Mouse (Mus musculus): ENCODE measurements at regions not wholly inside any gene's neighbourhood (a gene's known extent, or its start where the extent isn't known, plus 50 kb on each side); places are given as distances from the start of the nearest gene placed in this dataset.
A peak's percentile ranks its signal among the peaks of the same experiment; 100 is the strongest.

DNA sequence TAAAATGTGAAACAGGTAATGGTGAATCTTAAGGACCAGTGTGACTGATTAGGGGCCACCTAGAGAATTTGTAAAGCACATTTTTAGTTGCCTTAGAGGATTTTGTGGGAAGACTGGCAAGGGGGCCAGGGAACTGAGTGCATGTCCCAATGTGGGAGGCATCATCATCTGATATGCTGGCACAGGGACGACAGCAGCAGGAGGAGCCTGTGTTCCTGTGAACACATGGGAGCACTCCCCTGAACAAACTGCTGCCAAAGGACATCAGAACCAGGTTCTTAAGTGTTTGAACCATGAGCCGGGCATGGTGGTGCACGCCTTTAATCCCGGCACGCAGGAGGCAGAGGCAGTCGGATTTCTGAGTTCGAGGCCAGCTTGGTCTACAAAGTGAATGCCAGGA, 723.4 kb upstream of the 4930444P10Rik start:
- 89% methylated on average over 7 of the region's 7 CpGs for WGBS (ENCODE audit: insufficient replicate concordance)
- H3K27ac ChIP-seq (ENCODE audit: low read depth), result no peak overlapping the region

DNA sequence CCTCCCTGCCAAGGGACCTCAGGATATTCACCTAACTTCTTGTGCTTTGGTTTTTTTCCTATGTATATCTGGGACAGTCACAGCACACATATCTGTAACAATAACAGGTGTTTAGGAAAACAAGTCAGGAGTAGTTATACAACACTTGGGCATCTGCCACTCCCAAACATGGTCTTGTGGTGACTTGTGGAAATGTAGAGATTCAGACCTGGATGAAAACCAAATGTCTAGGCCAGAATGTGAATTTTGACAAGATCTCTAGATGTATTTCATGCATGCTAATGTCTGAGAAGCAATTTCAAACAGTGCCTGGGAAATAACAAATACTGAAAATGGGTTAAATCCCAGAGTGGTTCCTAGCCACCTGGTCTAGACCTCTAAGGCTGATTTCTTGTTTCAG, 722.6 kb upstream of the 4930444P10Rik start:
- Histone ChIP-seq H3K4me2 (ENCODE audit: low read depth, low read length) (no peak overlapping the region), H3K9me3 (ENCODE audit: low read length) (no peaks in the 10 kb centered on the region), H3K27ac (ENCODE audit: low read depth) (no peak overlapping the region), H3K4me3 (ENCODE audit: low read depth, low read length) (no peak overlapping the region), H3K4me1 (ENCODE audit: insufficient read depth) (no peaks in the 10 kb centered on the region), H3K36me3 (replicated peaks; ENCODE audit: insufficient read depth, low read length) (no peaks in the 10 kb centered on the region), H3K9ac (replicated peaks) (no peak overlapping the region), H3K27me3 (ENCODE audit: insufficient read depth, low read length) (no peaks in the 10 kb centered on the region)
- TF ChIP-seq EP300 (IDR thresholded peaks at IDR 0.05; ENCODE audit: low read depth), result no peak
- no peak for TF ChIP-seq CTCF (IDR thresholded peaks at IDR 0.05; ENCODE audit: low read depth)
- DNase-seq (no peak), ATAC-seq (no peak)

More for the DNA sequence above, 723.4 kb upstream of the 4930444P10Rik start:
- Histone ChIP-seq H3K27me3 (ENCODE audit: insufficient read depth, low read length) (no peaks in the 10 kb centered on the region), H3K9ac (replicated peaks) (no peak overlapping the region), H3K36me3 (replicated peaks; ENCODE audit: insufficient read depth, low read length) (no peaks in the 10 kb centered on the region), H3K4me3 (ENCODE audit: low read depth, low read length) (no peak overlapping the region), H3K9me3 (ENCODE audit: low read length) (no peaks in the 10 kb centered on the region), H3K4me2 (ENCODE audit: low read depth, low read length) (no peak overlapping the region), H3K4me1 (ENCODE audit: insufficient read depth) (no peaks in the 10 kb centered on the region)
- TF ChIP-seq EP300 (IDR thresholded peaks at IDR 0.05; ENCODE audit: low read depth), result no peak
- no peak for TF ChIP-seq CTCF (IDR thresholded peaks at IDR 0.05; ENCODE audit: low read depth)
- DNase-seq (no peak), ATAC-seq (no peak)

DNA sequence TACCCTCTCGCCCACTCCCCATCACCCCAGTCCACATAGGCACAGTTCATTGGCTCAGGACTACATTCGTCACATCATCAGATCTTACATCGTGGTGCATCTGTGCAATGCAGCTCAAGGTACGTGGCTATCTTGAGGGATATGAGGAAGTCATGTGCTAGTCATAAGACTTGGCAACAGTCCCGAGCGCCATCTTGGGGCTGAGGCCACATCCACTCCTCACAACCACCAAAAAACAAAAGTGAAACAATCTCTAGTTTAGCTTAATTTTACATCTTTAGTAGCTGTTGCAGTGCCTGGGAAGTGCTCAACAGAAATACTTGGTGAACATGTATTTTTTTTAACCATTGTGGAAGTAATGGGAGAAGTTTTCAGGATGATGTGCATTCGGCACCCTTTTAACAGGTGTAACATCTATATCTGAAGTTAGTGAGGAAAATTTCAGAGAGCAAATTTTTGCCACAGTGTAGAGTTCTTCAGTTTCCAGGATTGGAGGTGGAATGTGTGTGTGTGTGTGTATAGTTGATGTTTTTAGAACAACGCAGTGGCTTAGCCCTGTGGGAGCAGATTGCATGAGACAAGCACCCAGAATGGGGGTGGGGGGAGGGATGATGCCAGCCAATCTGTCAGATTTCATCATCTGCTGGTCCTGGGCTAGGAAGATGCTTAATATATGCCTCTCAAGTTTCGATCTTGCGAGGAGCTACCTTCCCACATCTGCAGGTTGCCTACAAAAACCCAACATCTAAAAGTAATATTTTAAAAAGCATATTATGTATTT, 716.4 kb upstream of the 4930444P10Rik start:
- Histone ChIP-seq H3K4me3 (ENCODE audit: low read depth, low read length) (no peak overlapping the region), H3K27me3 (ENCODE audit: insufficient read depth, low read length) (no peaks in the 10 kb centered on the region), H3K4me1 (ENCODE audit: insufficient read depth) (no peaks in the 10 kb centered on the region), H3K9me3 (ENCODE audit: low read length) (no peaks in the 10 kb centered on the region), H3K4me2 (ENCODE audit: low read depth, low read length) (no peak overlapping the region), H3K9ac (replicated peaks) (no peak overlapping the region), H3K27ac (ENCODE audit: low read depth) (no peak overlapping the region), H3K36me3 (replicated peaks; ENCODE audit: insufficient read depth, low read length) (no peaks in the 10 kb centered on the region)
- TF ChIP-seq CTCF (IDR thresholded peaks at IDR 0.05; ENCODE audit: low read depth) (no peak), EP300 (IDR thresholded peaks at IDR 0.05; ENCODE audit: low read depth) (no peak)
- DNase-seq (no peak), ATAC-seq (no peak)
- WGBS (ENCODE audit: insufficient replicate concordance), result 79% methylated on average over 10 of the region's 10 CpGs

DNA sequence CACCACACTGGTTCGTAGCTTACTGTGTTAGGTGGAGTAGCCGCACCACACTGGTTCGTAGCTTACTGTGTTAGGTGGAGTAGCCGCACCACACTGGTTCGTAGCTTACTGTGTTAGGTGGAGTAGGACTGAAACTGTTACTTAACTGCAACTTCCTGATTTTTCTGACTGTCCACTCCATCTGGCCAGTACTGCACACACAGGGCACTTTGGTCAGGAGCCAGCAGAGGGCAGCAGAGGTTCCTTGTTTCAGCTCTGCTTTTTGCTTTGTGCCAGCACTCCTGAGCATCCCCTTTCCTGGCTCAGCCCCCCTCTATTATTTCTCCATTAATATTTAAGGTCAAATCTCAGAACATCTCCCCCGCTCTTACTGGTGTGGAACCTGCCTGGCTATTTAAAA, 705.2 kb upstream of the 4930444P10Rik start:
- WGBS (ENCODE audit: insufficient replicate concordance), result 63% methylated on average over 6 of the region's 6 CpGs
- Histone ChIP-seq H3K4me1 (ENCODE audit: insufficient read depth) (no peaks in the 10 kb centered on the region), H3K27me3 (ENCODE audit: insufficient read depth, low read length) (no peaks in the 10 kb centered on the region), H3K36me3 (replicated peaks; ENCODE audit: insufficient read depth, low read length) (no peaks in the 10 kb centered on the region), H3K4me2 (ENCODE audit: low read depth, low read length) (no peak overlapping the region), H3K9ac (replicated peaks) (no peak overlapping the region), H3K9me3 (ENCODE audit: low read length) (no peaks in the 10 kb centered on the region), H3K4me3 (ENCODE audit: low read depth, low read length) (no peak overlapping the region), H3K27ac (ENCODE audit: low read depth) (no peak overlapping the region)
- ATAC-seq (peak; percentile 56), DNase-seq (peak; percentile 77)
- TF ChIP-seq CTCF (IDR thresholded peaks at IDR 0.05; ENCODE audit: low read depth) (peak; percentile 75), EP300 (IDR thresholded peaks at IDR 0.05; ENCODE audit: low read depth) (no peak)

DNA sequence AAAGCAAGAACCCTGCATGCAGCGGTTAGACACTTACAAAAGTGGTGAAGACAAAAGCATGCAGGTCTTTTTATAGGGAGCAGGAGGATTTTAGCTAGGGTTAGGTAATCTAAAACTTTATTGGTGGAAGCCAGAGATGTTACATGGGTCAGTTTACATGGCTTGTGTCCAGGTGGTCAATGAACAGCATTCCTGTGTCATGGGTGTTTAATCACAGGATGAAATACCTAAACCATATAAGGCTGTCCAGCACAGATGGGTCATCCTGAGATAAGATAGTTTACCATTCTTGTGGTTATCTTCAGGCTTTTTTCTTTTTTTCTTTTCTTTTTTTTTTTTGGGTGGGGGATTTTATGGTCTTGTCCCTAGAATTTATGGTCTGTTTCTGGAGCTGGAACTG, 703.3 kb upstream of the 4930444P10Rik start:
- TF ChIP-seq CTCF (IDR thresholded peaks at IDR 0.05; ENCODE audit: low read depth) (no peak), EP300 (IDR thresholded peaks at IDR 0.05; ENCODE audit: low read depth) (no peak)
- no peaks in the 10 kb centered on the region for H3K9me3 ChIP-seq (ENCODE audit: low read length)
- H3K9ac ChIP-seq (replicated peaks), result no peak overlapping the region
- WGBS (ENCODE audit: insufficient replicate concordance), result 90% methylated on average over 1 of the region's 1 CpGs
- ATAC-seq (no peak), DNase-seq (no peak)
- H3K4me3 ChIP-seq (ENCODE audit: low read depth, low read length), result no peak overlapping the region
- no peak overlapping the region for H3K27ac ChIP-seq (ENCODE audit: low read depth)
- H3K27me3 ChIP-seq (ENCODE audit: insufficient read depth, low read length), result no peaks in the 10 kb centered on the region
- H3K36me3 ChIP-seq (replicated peaks; ENCODE audit: insufficient read depth, low read length), result no peaks in the 10 kb centered on the region
- no peak overlapping the region for H3K4me2 ChIP-seq (ENCODE audit: low read depth, low read length)
- H3K4me1 ChIP-seq (ENCODE audit: insufficient read depth), result no peaks in the 10 kb centered on the region

DNA sequence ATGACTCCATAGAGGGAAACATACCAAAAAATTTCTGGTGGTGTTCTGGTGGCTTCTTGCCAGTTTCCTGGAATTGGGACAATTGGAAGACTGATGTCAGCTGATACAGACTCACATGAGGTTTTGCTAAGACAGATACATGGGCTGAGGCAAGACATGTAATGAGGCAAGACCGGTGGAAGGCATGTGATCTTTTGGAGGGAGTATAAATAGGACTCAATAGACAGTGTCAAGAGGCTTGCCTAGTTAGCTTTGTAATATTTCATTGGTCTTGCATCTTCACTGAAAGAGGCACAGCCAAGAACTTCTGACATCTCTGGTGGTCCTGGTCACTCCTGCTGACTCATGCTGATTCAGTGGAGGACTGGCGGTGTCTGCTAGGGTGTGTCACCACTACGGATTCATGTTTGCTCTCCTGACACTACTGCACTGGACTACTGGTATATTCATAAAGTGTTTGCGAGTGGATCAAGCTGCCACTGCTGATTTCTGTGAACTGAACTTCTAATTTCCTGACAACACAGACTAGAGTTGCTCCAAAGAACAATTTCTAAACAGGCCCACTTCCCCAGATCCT, 697.7 kb upstream of the 4930444P10Rik start:
- H3K27ac ChIP-seq (ENCODE audit: low read depth), result no peak overlapping the region
- no peak overlapping the region for H3K9ac ChIP-seq (replicated peaks)
- H3K4me2 ChIP-seq (ENCODE audit: low read depth, low read length), result no peak overlapping the region
- H3K4me1 ChIP-seq (ENCODE audit: insufficient read depth), result no peaks in the 10 kb centered on the region
- H3K36me3 ChIP-seq (replicated peaks; ENCODE audit: insufficient read depth, low read length), result no peaks in the 10 kb centered on the region
- ATAC-seq (no peak), DNase-seq (no peak)
- H3K4me3 ChIP-seq (ENCODE audit: low read depth, low read length), result no peak overlapping the region
- TF ChIP-seq EP300 (IDR thresholded peaks at IDR 0.05; ENCODE audit: low read depth) (no peak), CTCF (IDR thresholded peaks at IDR 0.05; ENCODE audit: low read depth) (no peak)
- no peaks in the 10 kb centered on the region for H3K27me3 ChIP-seq (ENCODE audit: insufficient read depth, low read length)
- WGBS (ENCODE audit: insufficient replicate concordance), result 83% methylated on average over 4 of the region's 4 CpGs
- no peaks in the 10 kb centered on the region for H3K9me3 ChIP-seq (ENCODE audit: low read length)

All from liver, postnatal 0 days (tissue).